Mouse (Mus musculus) kidney, postnatal 14 days (tissue): ENCODE results near the gene Tas2r144.

Experiments used
- DNase-seq: peaks from one replicate; pipeline ENCODE4 v3.0.0; 2022; ENCODE audit warnings: mixed read lengths

Gene Tas2r144

DNA sequence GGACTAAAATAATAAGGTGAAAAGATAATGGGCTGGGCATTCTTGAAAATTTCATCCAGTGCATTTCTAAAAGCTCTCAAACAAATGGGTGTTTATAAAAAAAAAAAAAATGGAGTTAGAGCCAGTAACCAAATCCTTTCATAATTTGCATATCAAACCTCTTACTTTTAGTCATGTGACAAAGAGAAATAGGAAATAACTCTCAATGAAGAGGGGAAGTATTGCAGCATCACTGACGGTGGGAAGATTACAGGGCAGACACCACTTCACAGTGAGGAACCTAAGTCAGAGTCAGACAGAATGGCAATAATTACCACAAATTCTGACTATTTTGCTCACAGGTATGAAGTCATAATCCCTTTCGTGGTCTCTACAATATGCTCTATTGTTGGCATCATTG is at the start of gene Tas2r144:
Tas2r144 (plus strand) TSS at position 301 of the 400 bp plus-strand sequence.
- DNase-seq: no peak

DNA sequence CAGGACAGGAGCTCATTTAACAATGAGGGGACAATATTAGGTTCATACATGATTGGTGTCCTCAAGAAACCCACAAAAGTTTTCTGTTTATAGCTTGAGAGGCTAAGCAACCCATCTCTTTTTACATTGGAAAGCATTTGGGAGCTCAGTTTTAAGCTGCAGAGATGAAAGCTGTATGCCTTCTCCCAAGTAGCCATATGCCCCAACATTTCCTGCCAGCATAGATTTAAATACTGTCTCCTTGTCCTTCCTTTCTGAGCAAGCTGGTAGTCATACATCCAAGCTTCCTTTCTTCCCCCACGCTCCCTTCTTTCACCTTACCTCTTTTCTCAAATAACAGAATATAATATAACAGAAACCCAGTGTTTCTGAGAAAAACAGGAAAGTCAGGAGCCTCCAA is 32.7 kb upstream of the Tas2r144 start:
- no peak for DNase-seq

DNA sequence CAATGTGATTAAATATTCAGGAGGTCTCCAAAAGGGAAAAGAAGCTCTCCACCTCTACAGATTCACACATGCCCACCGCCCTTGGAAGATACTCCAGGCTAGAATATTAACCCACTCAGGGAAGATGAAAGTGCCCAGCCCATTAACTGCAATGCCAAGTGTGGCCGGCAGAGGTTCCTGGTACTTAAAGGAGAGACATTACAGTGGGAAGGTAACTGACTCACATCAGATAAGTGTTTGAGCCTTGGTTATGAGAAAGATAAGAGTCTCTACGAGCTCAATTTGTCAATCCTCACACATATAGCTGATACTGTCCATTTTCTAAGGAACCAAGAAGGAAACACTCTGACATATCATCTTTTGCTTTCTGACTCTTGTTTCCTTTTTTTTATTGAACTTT is 28.9 kb upstream of the Tas2r144 start:
- DNase-seq: no peak

DNA sequence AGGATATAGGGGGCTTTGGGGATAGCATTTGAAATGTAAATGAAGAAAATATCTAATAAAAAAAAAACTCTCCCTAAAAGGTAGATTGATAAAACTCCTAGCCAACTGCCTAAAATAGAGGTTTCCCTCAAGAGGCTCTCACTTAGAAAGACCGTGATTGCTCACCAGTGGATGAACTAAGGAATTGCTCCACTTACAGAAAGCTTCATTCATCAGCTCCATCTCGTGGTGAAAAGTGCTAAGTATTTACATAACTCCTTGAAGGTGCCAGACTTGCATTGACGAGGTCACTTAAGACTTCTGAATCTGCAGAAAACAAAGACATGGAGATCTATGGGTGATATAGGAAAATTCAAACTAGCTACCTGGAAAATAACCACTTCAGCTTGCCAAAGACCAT is 17.4 kb upstream of the Tas2r144 start:
- peak; percentile 10 for DNase-seq

DNA sequence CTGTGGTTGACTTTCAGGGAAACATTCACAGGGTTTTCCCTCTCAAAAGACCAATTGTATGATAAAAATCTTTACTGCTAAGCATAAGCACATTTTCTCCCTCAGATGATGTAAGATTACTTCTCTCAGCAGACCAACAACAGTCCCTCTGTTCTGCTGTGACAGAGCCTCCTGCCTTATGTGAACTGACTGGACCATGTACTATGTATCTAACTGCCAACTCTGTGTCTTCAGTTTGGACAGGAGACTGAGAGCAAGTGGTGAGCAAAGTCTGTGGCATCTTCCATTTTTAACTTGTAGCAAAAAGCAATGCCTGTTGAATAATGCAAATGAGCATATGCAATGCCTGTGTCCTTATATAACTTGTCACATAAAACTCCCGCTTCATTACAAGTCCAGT is 15.6 kb upstream of the Tas2r144 start:
- no peak for DNase-seq

DNA sequence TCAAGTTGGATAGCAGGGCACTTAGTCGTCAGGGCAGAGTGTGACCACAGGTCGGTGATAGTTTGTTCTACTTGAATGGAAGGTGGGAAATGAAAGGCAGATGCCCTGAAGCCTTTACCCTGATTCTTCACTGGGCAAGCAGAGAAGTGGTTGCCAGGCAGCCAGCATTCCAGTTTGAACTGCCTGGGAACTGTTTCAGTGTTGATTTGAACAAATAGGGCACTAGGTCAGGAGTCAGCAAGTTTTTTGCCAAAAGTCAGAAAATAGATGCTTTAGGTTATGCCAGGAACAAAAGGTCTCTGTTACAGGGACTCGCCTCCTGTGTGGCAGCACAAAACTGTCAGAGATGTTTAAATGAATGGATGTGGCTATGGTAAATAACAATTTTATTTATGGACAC is 7.2 kb downstream of the Tas2r144 start:
- peak; percentile 29 for DNase-seq

DNA sequence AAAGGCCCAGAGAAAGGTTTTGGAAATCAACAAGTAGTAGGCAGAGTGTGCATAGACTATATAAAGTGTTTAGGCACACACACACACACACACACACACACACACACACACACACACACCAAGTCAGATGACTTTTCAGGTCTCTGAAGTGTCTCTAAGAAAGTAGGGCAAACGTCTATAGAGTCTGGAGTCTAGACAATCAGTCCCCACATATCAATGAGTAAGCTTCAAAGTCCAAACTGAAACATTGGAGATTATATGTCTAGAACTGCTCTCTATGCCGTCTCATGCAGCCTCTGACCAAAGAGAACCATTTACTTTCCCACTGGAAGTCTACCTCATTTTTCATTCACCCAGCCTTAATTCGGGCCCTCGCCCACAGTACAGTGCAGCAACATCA is 9.9 kb downstream of the Tas2r144 start:
- no peak for DNase-seq

DNA sequence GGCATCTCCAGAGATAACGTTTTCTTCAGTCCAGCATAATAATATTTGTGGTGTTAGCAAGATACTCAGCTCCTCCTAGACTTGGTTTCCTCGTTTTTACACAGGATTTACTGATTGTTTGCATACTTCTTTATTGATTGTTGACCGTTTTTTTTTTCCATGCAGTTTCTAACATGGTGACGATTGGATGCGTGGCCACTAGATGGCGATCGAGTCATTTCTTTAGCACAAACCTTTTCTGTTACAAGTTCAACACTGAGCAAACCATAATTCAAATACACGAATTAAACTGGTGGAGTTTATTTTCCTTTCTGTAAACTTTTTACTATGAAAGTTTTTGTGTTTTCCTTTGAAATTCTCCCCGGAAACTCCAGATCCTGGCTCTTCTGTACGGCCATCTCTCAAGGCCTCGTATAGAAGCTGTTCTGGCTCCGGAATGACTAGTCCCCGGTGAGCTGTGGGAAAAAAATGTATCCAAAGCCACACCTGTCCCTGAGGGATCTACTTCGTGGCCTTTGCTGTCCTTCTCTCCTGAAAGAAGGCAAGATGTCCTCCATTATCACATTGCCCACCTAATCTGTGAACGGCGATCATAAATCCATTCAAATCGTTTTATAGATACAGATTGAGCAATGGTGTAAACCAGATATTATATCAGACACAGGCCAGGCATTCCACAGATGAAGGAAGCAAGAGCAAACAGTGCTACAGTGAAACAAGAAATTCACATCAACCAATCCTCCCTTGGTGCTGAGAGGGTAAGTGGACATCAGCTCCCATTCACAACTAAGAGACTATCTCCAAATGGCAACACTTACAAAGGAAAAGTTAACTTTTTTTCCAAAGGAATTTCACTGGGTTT is 12.3 kb downstream of the Tas2r144 start:
- peak; percentile 70 for DNase-seq

DNA sequence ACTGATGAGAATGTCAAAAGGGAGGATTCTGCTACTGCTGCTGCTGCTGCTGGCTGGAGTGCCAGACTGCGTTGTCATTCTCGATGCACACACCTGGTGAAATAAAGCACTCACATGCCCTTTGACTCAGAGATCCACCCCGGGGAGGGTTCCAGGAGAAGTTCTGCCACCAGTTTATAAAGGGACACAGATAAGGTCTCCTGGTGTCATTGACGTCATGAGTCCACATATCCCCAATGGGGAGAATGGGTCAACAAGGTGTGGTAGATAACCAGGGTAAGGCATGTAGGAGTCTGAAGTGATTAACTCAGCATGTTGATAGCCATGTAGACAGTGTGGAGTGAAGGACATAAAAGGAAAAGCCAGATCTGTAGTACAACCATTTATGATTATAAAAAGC is 14.5 kb downstream of the Tas2r144 start:
- DNase-seq: no peak

DNA sequence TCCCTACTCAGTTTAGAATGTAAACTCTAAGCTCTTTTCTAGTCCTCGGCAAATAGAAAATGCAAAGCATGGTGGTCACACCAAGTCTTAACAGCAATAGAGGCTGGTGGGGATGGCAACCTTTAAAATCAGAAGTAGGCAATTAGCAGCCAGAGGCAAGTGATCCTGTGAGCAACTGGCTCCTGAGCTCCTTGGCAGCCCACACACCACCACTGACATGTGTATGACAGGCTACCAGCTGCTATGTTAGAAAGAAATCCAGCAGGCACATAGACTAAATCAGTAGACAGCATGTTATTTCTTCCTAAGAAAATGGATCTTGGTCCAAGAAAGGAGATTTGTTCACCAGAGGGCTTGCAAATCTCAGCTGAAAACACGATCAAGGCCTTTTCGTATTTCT is 16.1 kb downstream of the Tas2r144 start:
- no peak for DNase-seq

DNA sequence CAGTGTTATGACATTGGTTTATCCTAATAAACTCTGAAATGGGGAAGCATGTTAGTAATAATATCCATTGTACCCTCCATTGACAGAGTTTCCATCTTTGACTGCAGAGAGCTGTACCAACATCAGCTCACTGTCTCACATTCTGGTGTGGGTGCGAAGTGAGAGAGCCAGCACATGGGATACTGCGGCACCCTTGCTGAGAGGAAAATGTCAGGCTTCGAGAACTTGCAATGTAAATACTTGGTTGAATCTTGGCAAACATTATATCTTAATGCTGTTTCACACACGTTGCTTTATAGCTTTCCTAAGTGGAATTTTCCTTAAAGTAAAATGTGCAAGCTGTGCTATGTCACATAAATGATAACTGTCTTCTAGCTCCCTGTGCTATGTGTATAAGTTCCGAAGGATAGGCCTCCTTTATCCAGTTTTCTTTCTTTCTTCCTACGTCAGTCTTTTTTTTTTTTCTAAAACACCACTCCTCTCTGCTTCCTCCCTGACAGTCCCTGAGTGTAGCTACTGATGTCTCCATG is 22.2 kb downstream of the Tas2r144 start:
- no peak for DNase-seq

DNA sequence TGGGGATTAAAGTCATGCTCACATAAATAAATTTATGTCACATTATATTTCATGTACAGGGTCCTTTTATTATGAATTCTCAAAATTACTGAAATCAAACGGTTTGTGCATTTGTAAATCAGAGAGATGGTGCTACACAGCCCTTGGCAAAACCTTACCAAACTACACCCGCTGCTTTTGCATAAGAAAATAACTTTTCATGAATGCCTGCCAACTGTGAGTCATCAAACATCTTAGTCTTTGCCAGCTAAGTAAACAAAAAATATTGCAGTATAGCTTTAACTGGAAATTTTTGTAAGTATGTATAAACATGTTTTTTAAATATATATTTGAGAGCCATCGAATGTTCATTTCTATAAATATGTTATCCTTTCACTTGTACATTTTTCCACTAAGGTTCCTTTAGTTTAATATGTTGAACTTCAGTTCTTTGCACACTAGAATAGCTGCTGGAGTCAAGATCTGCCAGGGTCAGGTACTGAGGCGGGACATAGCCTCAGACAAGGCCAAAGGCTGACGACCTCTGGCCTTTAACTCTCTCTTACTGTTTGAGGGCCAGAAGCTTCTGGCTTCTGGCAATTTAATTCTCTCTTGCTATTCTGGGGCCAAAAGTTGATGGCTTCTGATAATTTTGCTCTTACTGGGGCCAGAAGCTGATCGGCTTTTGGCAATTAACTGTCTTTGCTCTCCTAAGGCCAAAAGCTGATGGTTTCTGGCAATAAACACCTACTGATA is 26.4 kb downstream of the Tas2r144 start:
- no peak for DNase-seq

DNA sequence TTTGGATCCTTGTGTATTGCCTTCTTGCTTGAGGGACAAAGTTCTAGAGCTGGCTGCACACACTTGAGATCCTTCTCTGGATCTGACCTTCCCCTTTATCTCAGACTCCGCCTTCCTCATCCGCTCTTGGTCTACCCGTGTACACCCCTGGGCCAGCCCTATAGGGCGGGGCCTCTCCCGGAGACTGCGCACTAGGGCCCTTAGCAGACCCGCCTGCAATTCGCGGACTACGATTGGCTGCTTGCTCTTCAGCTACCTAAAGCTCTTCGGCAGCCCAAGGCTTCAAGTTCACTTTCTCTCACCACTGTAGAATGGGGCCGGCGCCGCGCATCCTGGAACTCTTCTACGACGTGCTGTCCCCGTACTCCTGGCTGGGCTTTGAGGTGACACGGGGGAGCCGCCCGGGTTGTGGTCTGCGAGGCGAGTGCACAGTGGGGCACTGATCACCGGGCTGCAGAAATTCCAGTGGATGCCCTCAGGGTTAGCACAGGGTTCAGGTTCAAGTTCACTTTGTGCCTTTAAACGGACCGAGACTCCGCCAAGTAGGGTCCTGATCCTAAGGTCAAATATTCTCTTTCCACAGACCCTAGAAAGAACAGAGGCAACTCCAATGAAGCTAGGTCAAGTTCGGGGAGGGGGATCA is 30.7 kb downstream of the Tas2r144 start, which contains the start of gene Gstk1:
Gstk1 (plus strand) TSS at position 225 of the 643 bp plus-strand sequence.
- peak; percentile 90 for DNase-seq

DNA sequence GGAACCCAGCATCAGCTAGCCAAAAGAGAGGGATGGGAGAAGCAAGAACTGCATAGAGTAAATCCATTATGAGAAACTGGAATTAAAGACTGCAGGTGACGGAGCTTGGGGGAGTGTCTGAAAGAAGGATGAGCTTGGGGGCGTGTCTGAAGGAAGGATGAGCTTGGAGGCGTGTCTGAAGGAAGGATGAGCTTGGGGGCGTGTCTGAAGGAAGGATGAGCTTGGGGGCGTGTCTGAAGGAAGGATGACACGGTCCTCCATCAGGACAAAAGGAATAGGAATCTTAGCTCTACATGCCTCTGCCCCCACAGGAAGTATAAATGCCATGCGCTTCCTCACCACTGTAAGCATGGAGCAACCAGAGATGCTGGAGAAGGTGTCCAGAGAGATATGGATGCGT is 32.0 kb downstream of the Tas2r144 start:
- DNase-seq: peak; percentile 47

DNA sequence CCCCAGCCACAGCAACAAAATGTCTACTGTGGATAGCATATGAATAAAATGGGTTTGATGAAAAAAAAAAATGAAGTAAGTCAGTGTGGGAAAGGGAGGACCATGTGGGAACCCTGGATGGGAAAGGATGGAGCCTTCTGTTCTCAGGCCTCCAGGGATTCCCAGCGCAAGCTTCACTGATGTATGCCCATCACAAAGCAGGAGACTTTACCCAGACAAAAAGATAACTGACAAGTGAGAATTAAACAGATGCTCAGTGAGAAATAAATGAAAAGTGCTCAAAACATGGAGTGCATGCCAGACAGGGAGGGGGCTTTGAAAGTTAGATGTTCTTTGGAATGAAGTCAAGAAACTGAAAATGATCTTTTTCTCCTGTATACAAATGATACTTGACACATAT is 32.9 kb downstream of the Tas2r144 start:
- DNase-seq: no peak

DNA sequence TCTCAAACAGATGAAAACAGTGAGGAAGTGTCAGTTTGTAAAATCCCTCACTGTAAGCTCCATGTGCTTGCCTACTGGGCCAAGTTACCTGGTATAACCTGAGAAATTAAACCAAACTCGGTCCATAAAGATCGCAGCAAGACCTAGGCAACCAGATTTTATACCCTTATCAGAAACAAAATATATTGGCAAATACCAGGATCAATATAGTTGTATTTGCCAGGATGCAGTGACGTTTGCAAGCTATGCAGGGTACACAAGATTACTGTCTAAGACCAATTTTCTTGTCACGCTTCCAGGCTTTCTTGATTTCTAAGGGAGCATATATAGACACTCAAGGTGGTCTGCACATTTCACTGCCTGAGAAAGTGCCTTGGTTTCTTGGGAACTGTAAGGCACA is 36.7 kb downstream of the Tas2r144 start:
- no peak for DNase-seq

DNA sequence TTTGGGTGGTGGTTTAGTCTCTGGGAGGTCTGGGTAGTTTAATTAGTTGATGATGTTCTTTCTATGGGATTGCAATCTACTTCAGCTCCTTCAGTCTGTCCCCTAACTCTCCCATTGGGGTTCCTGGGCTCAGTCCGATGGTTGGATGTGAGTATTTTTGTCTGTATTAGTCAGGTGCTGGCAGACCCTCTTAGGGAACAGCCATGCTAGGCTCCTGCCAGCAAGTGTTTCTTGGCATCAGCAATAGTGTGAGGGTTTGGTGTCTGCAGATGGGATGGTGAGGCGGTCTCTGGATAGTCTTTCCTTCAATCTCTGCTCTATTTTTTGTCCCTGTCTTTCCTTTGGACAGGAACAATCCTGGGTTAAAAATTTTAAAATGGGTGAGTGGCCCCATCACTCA is 38.0 kb downstream of the Tas2r144 start:
- no peak for DNase-seq

DNA sequence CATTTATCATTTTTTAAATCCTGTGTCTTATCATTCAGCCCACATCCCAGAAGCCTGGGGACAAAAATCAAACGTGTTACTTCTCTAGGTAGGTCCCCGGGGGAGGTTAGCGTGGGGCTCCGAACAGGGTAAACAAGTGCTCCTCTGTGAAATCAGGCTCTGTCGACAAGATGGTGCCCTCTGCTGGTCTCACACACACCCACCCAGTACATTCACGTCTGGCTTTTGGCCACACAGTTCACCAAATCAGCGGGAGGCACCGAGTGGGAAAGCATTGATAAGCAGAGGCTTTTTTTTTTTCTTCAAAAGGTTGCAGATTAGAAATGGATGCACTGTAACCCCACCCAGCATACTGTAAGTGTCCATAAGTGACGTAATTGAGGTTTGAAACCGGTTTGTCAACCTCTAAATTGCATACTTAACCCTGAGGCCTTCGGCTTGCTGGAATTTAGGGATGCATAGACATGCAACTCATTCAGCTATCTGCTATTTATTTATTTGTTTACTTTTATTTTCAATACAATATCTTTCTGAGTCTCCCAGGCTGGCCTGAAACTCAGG is 42.3 kb downstream of the Tas2r144 start:
- peak; percentile 74 for DNase-seq

DNA sequence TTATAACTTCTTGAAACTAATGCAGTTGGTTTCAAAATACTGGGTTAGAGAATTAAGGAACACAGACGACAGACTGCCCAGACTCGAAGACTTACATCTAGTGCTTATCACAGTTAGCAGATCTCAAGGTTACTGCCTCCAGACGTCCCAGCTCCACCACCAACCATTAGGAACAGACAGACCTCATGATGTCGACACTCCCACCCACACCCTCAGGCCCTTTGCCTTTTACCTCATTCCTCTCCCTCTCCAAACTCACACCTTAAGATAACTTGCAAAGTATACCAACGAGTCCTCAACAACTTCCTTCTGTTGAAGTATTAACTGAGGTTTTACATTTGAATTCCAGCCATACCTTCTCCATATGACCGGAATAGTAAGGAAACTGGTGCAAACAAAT is 45.3 kb downstream of the Tas2r144 start:
- no peak for DNase-seq

DNA sequence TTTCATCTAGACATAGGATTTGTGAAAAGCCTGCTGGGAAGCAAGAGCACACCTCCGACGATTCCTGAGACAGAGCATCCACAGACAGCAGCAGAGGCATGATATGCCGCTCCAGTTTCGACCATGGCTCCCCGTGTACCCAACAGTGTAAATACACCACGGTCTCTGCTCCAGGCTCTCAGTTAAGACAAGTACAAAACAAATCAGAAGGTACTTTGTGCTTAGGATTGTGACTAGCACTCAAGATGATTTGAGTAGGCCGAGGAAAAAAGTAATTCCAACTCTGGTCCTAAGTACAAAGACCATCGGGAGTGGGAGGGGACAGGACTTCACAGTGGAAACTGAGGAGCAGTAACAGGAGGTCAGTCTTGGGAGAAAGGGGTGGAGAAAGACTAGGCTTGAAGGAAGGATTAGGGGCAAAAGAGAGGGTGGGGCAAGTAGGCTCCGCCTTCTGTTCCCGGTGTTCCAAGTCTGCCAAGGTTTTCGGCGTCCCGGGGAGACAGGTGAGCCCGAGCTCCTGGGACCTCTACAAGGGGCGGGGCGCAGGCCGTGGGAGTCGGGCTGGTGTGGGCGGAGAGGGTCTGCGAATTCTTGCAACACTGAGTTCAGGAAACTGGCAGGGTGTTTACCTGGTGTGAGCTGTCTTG is 46.5 kb downstream of the Tas2r144 start, which contains the start of gene Tmem139:
Tmem139 (plus strand) TSS at position 447 of the 647 bp plus-strand sequence.
- DNase-seq: peak; percentile 69

DNA sequence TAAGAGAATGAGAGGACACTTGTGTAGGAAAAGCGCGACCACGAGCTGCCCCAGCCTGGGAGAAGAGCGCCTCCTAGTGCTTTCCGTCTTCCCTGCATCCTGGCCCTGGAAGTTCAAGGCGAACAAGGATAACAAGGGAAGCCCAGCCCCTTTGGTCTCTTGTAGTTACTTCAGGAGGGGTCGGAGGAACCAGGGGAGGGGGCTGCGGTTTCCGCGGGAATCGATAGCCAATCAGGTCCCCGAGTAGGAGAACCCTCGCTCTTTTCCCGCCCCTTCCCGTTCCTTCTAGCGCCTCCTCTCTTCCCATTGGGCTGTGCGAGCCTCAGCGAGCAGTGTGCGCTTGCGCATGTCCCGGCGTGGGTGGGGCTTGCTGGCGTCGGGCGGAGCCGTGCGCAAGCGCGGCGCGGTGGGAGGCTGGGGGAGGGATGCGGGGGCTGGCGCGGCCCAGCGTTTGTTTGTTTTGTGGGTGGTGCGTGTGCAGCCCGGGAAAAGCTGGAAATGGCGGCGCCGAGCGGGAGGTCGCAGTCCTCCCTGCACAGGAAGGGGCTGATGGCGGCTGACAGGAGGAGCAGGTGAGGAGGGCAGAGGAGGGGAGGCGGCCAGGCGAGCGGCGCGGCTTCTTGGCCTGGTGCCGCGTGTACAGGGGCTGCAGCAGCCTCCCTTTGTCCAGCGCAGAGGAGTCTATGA is 49.6 kb downstream of the Tas2r144 start, which contains the start of gene Casp2:
Casp2 (plus strand) TSS at position 360 of the 687 bp plus-strand sequence.
- peak; percentile 99 for DNase-seq
